Mouse (Mus musculus): ENCODE results near the gene Rab32.

- TF ChIP-seq POLR2A (IDR thresholded peaks at IDR 0.05; ENCODE audit: insufficient read depth, low read depth, low read length) (no peak), CTCF (IDR thresholded peaks at IDR 0.05; ENCODE audit: insufficient read depth, low read depth, low read length) (no peak)
These were observed 13.1 kb downstream of the Rab32 start for GRCm38 (mm10) chr10:10544955-10545354.

Data from olfactory bulb, adult 2 months (tissue).